Mouse (Mus musculus) MEL (cell line): Measurements from ENCODE around the gene Npw.

ENCODE experiments used
- CTCF ChIP-seq, 3 experiments: IDR thresholded peaks in 2 of 3; conservative IDR thresholded peaks in 1 of 3; 2 replicates each; pipeline ENCODE4 v1.5.1; 2011 to 2012; ENCODE audit warnings: low read length in 3 of 3, low read depth in 2 of 3, mild to moderate bottlenecking in 2 of 3, improper control_type of control experiment in 1 of 3, inconsistent platforms in 1 of 3, mixed read lengths in 1 of 3, moderate library complexity in 1 of 3; ENCODE audit not compliant: control insufficient read depth in 1 of 3, insufficient read depth in 1 of 3, poor library complexity in 1 of 3, severe bottlenecking in 1 of 3
- POLR2AphosphoS2 ChIP-seq: IDR thresholded peaks from 2 replicates; pipeline ENCODE4 v1.6.1; 2011; ENCODE audit warnings: low read length, improper control_type of control experiment
- POLR2AphosphoS5 ChIP-seq: IDR thresholded peaks from 2 replicates; pipeline ENCODE4 v1.6.1; 2012; ENCODE audit warnings: low read depth, borderline replicate concordance, mild to moderate bottlenecking, inconsistent platforms, low read length, moderate library complexity, mixed read lengths

DNA sequence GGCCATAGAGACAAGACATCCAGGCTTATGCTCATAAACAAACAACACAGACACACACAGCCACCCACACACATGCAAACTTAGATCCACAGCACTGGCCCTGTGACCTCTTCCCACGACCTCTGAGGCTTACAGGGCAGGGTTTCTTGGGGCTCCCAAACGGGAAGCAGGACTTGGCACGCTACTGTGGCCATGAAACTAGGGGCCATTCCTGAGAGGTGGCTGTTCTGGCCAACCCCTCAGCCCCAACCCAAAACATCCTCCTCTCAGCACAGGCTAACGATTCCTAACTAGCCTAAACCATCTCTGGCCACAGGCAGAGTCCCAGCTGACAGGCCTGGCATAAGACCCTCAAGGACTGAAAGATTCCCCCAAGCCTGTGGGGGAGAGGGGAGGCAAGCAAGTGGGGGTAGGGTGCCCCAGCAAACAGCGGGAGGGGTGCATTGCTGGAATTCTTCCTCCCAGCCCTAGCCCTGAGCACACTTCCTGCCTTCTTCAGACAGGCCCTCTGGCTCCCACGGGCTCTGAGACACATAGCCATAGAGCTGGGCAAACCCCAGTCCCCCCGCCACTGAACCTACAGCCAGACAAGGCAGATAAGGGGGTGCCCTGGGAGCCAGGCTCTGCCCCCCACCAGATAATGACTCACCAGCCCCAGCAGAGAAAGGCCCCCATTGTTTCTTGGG lies 14.1 kb downstream of the Npw start:
- TF ChIP-seq POLR2AphosphoS2 (no peak), CTCF (IDR thresholded peaks at IDR 0.05 in 2 of 3, conservative IDR thresholded peaks at IDR 0.05 in 1 of 3; ENCODE audit: control insufficient read depth in 1 of 3, insufficient read depth in 1 of 3, low read depth in 2 of 3, low read length in 3 of 3, poor library complexity in 1 of 3, severe bottlenecking in 1 of 3) (no peak), POLR2AphosphoS5 (no peak)
